In the genomic region with DNA sequence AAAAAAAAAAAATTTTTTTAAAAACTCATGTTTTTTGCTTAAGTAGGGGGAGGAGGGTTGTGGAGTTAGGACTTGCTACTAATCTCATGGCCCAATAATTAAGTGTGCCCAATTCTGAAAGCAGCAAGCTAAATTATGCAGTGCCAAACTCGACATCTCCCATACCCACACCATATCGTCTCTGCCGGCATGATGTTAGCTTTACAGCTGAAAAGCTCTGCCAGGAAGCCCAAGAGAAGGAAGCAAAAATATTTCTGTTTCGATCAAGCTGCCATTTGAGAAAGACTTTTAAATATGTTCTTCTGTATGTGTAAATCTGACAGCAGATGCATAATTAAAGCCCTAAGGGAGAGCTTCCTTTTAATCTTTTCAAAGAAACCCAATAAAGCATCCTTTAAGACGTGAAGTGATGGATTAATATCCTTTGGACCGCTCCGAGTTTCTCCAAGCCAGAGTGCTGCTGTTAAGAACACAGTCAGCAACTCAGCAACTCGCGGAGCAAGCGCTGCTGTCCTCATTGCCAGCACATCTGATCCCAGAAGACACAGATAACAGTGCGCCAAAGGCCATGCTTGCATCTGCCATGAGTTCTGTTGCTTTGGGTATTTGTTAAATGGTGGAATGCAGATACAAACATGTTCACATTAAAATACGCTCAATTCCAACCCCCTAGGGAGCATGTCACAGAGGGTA, we compare ENCODE assay signal across 20 mouse cellular contexts. TPM values are rescaled to one million over a fixed set of nuclear protein-coding genes. Genes with fewer than 3 reads are reported as not detected.
DNase-seq lines count a peak whose midpoint lies in the region; ATAC-seq and TF ChIP-seq lines count a peak whose summit lies in the region.
"Had no signal": no experiment of that assay in that cellular context is flagged by ENCODE, and none has a peak within 500 bp of the region (broad histone marks: within the 10 kb centered on the region; RNA-seq: fewer than 3 reads in every experiment).

No protein-coding gene starts in this region.

- H3K27ac ChIP-seq in hindbrain, postnatal 0 days = no peak overlapping the region
- no peak overlapping the region for H3K27ac ChIP-seq in hindbrain, embryonic 13.5 days
- no peak overlapping the region for H3K27ac ChIP-seq in neural tube, embryonic 15.5 days (replicated peaks)
- H3K27ac ChIP-seq in stomach, postnatal 0 days (replicated peaks) = no peak overlapping the region
- H3K27ac ChIP-seq: gastrocnemius, adult 2 months; heart, embryonic 15.5 days; hindbrain, embryonic 10.5 days; left cerebral cortex, adult 2 months; liver, embryonic 13.5 days; neural tube, embryonic 12.5 days had no signal

- WGBS in hindbrain, postnatal 0 days = 55% methylated on average over 12 of the region's 12 CpGs
- 69% methylated on average over 12 of the region's 12 CpGs for WGBS in hindbrain, embryonic 13.5 days
- WGBS in neural tube, embryonic 15.5 days = 46% methylated on average over 12 of the region's 12 CpGs
- 56% methylated on average over 12 of the region's 12 CpGs for WGBS in stomach, postnatal 0 days

- no peak for TF ChIP-seq EP300 in stomach, postnatal 0 days (optimal IDR thresholded peaks at IDR 0.05)

- no peak for ATAC-seq in cerebellum, adult (ENCODE audit: insufficient number of reproducible peaks, low FRiP score, low TSS enrichment)
- ATAC-seq in hindbrain, postnatal 0 days = no peak
- ATAC-seq in hindbrain, embryonic 13.5 days (ENCODE audit: low FRiP score) = no peak
- ATAC-seq in neural tube, embryonic 15.5 days (ENCODE audit: low FRiP score) = no peak
- ATAC-seq in stomach, postnatal 0 days (ENCODE audit: low FRiP score, low TSS enrichment) = no peak

- H3K4me2 ChIP-seq in hindbrain, postnatal 0 days (ENCODE audit: low read depth, low read length) = no peak overlapping the region
- H3K4me2 ChIP-seq in hindbrain, embryonic 13.5 days = no peak overlapping the region
- no peak overlapping the region for H3K4me2 ChIP-seq in neural tube, embryonic 15.5 days
- no peak overlapping the region for H3K4me2 ChIP-seq in stomach, postnatal 0 days (replicated peaks; ENCODE audit: low read depth)
- H3K4me2 ChIP-seq: heart, embryonic 15.5 days; liver, embryonic 13.5 days; neural tube, embryonic 12.5 days had no signal

- H3K27me3 ChIP-seq in hindbrain, postnatal 0 days (ENCODE audit: insufficient read depth, low read length) = peaks cover 21% of the 10 kb centered on the region
- H3K27me3 ChIP-seq in hindbrain, embryonic 13.5 days = peaks cover 48% of the 10 kb centered on the region
- H3K27me3 ChIP-seq in neural tube, embryonic 15.5 days (replicated peaks) = peaks cover 40% of the 10 kb centered on the region
- H3K27me3 ChIP-seq in stomach, postnatal 0 days (ENCODE audit: control insufficient read depth, insufficient read depth, low read length) = peaks cover 22% of the 10 kb centered on the region; the same call in 1 of the 2 replicates

- H3K9ac ChIP-seq in hindbrain, postnatal 0 days (replicated peaks; ENCODE audit: low read length) = no peak overlapping the region
- H3K9ac ChIP-seq in hindbrain, embryonic 13.5 days = no peak overlapping the region
- no peak overlapping the region for H3K9ac ChIP-seq in neural tube, embryonic 15.5 days (replicated peaks)
- no peak overlapping the region for H3K9ac ChIP-seq in stomach, postnatal 0 days (ENCODE audit: low read length)
- H3K9ac ChIP-seq: heart, embryonic 15.5 days; liver, embryonic 13.5 days; neural tube, embryonic 12.5 days had no signal

- no peak overlapping the region for H3K4me3 ChIP-seq in hindbrain, postnatal 0 days (ENCODE audit: low read length)
- H3K4me3 ChIP-seq in hindbrain, embryonic 13.5 days = no peak overlapping the region
- no peak overlapping the region for H3K4me3 ChIP-seq in neural tube, embryonic 15.5 days (replicated peaks)
- no peak overlapping the region for H3K4me3 ChIP-seq in stomach, postnatal 0 days (ENCODE audit: low read depth, low read length)
- H3K4me3 ChIP-seq: gastrocnemius, adult 2 months; heart, embryonic 15.5 days; hindbrain, embryonic 10.5 days; left cerebral cortex, adult 2 months; liver, embryonic 13.5 days; neural tube, embryonic 12.5 days had no signal

- DNase-seq in cerebellum, adult 9-11 months = peak; percentile 26
- peak; percentile 37 for DNase-seq in hindbrain, postnatal 0 days (ENCODE audit: low spot score)
- peak; percentile 12 for DNase-seq in neural tube, embryonic 10.5 days (ENCODE audit: extremely low spot score, low spot score)
- DNase-seq in stomach, postnatal 0 days (ENCODE audit: low spot score) = peak; percentile 13
- DNase-seq: adrenal gland, postnatal 14 days; B cell, adult 2 months; gastrocnemius, adult 2 months; kidney, adult 9 months; liver, embryonic 13.5 days; thymus, postnatal 36 days had no signal

- no peak for TF ChIP-seq CTCF in hindbrain, postnatal 0 days (IDR thresholded peaks at IDR 0.05; ENCODE audit: low read depth)
- no peak for TF ChIP-seq CTCF in stomach, postnatal 0 days (IDR thresholded peaks at IDR 0.05; ENCODE audit: low read depth)

- H3K36me3 ChIP-seq in hindbrain, postnatal 0 days (ENCODE audit: insufficient read depth, low read length) = no peaks in the 10 kb centered on the region
- no peaks in the 10 kb centered on the region for H3K36me3 ChIP-seq in hindbrain, embryonic 13.5 days
- H3K36me3 ChIP-seq in neural tube, embryonic 15.5 days = no peaks in the 10 kb centered on the region
- no peaks in the 10 kb centered on the region for H3K36me3 ChIP-seq in stomach, postnatal 0 days (ENCODE audit: control insufficient read depth, insufficient read depth, low read length)
- H3K36me3 ChIP-seq: heart, embryonic 15.5 days; hindbrain, embryonic 10.5 days; liver, embryonic 13.5 days; neural tube, embryonic 12.5 days had no signal

- no peaks in the 10 kb centered on the region for H3K4me1 ChIP-seq in hindbrain, postnatal 0 days (ENCODE audit: insufficient read depth, low read length)
- H3K4me1 ChIP-seq in hindbrain, embryonic 13.5 days (replicated peaks) = peaks cover 15% of the 10 kb centered on the region
- peaks cover 19% of the 10 kb centered on the region for H3K4me1 ChIP-seq in neural tube, embryonic 15.5 days
- H3K4me1 ChIP-seq in stomach, postnatal 0 days (replicated peaks; ENCODE audit: control insufficient read depth, insufficient read depth) = 0 out of 2 replicates have a peak, but pooled peaks cover 5% of the 10 kb centered on the region

- H3K9me3 ChIP-seq in hindbrain, postnatal 0 days (ENCODE audit: low read length) = no peaks in the 10 kb centered on the region
- no peaks in the 10 kb centered on the region for H3K9me3 ChIP-seq in hindbrain, embryonic 13.5 days
- H3K9me3 ChIP-seq in neural tube, embryonic 15.5 days (replicated peaks) = no peaks in the 10 kb centered on the region
- H3K9me3 ChIP-seq in stomach, postnatal 0 days (ENCODE audit: control insufficient read depth, low read length) = no peaks in the 10 kb centered on the region
- H3K9me3 ChIP-seq: heart, embryonic 15.5 days; hindbrain, embryonic 10.5 days; liver, embryonic 13.5 days; neural tube, embryonic 12.5 days had no signal

RNA-seq across cellular contexts. Expression of gene Kcnk12, which starts 5.0 kb away (rescaled TPM):
- total RNA-seq in hindbrain, postnatal 0 days (2014; rRNA removed) = 12.8 and 19.5 TPM in 2 replicates
- polyA plus RNA-seq in hindbrain, postnatal 0 days (2015; fragmentation: Nextera tagmentation; extraction: Ambion mirVana) = 2.5 and 2.6 TPM in 2 replicates
- polyA plus RNA-seq in hindbrain, embryonic 13.5 days (2015; fragmentation: Nextera tagmentation; extraction: Ambion mirVana) = 0.38 and 0.72 TPM in 2 replicates
- polyA plus RNA-seq in neural tube, embryonic 15.5 days (2015; fragmentation: Nextera tagmentation; extraction: Ambion mirVana) = 1.3 and 1.7 TPM in 2 replicates
- polyA plus RNA-seq in stomach, postnatal 0 days (2015; fragmentation: Nextera tagmentation; extraction: Ambion mirVana) = 0.10 and 0.15 TPM in 2 replicates
- total RNA-seq: gastrocnemius, adult 2 months had no signal
- polyA plus RNA-seq: embryonic facial prominence, embryonic 14.5 days; heart, embryonic 15.5 days; intestine, embryonic 14.5 days; lung, embryonic 16.5 days had no signal
